Mouse (Mus musculus): ENCODE measurements around the gene Gm17660. TPM values are rescaled to one million over a fixed set of nuclear protein-coding genes. Genes with fewer than 3 reads are reported as not detected.
"Not testable (repeated sequence)": the region's sequence is repeated elsewhere in the genome, so short reads cannot be mapped to it uniquely, and the experiment has no call there.

Gm17660 gene
- polyA plus RNA-seq, 1 experiment = not detected

DNA sequence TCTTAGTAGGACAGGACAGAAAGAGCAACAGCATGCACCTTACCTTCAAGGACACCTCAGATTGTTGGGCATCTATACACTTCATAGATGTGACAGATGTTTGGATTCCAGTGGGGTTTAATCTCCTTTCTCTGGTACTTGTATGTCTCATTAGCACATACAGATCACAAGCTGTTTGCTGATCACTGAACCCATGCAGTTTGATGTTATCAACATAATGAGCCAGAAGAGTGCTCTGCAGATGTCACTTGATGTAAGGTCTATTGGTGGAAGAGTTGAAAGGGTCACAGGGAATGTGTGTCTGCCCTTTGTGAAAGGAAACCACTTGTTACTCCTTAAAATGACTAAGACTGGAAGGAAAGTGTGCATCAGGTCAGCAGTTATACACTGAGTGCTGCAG lies 42.3 kb downstream of the Gm17660 start:
- DNase-seq = no peak
- no peak overlapping the region for H3K27ac ChIP-seq (ENCODE audit: insufficient read depth, low read length)
- TF ChIP-seq CTCF (IDR thresholded peaks at IDR 0.05; ENCODE audit: borderline replicate concordance, insufficient read depth, low read depth, low read length) = no peak
- TF ChIP-seq POLR2A (IDR thresholded peaks at IDR 0.05; ENCODE audit: borderline replicate concordance, insufficient read depth, low read length) = no peak
- H3K4me1 ChIP-seq (ENCODE audit: control insufficient read depth, insufficient read depth, low read length) = no peaks in the 10 kb centered on the region
- no peak overlapping the region for H3K4me3 ChIP-seq (replicated peaks; ENCODE audit: insufficient read depth, low read depth, low read length)
- no peaks in the 10 kb centered on the region for H3K27me3 ChIP-seq (ENCODE audit: control insufficient read depth, insufficient read depth, low read length)

GRCm38 (mm10) chr5:104032434-104033097 lies 44.8 kb downstream of the Gm17660 start:
- no peak for DNase-seq
- no peak for TF ChIP-seq POLR2A (IDR thresholded peaks at IDR 0.05; ENCODE audit: borderline replicate concordance, insufficient read depth, low read length)
- no peak for TF ChIP-seq CTCF (IDR thresholded peaks at IDR 0.05; ENCODE audit: borderline replicate concordance, insufficient read depth, low read depth, low read length)
- 85% methylated on average over 2 of the region's 2 CpGs for WGBS
- Histone ChIP-seq H3K4me3 (replicated peaks; ENCODE audit: insufficient read depth, low read depth, low read length) (no peak overlapping the region), H3K27ac (ENCODE audit: insufficient read depth, low read length) (no peak overlapping the region), H3K27me3 (ENCODE audit: control insufficient read depth, insufficient read depth, low read length) (no peaks in the 10 kb centered on the region; the same call in 1 of the 2 replicates), H3K4me1 (ENCODE audit: control insufficient read depth, insufficient read depth, low read length) (no peaks in the 10 kb centered on the region)

DNA sequence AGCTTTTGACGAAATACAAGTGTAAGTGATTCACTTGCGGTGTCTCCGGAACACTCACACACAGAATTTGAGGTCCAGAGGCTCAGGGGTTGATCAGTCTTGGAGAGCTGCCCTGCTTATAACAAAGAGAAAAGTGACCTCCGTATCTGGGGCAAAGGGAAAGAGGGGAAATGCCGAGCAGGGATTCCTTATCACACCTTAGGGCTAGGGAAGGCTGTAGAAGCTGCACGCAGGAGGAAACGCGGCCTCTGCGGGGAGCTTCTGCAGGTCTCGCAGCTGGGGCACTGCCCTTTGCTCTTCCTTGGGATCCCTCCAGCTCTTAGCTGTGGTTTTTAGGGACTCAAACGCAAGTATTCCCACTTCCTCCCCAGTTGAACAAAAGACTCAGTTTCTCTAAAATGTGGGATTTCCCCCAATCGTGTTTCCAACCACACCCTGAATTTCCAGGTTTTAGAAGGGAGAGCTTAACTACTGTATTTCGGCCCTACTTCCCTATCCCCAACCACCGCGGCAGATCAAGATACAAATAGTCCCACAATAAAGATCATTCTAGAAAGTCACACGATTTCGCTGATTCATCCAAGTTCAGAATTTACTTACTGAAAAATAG lies 52.1 kb downstream of the Gm17660 start:
- TF ChIP-seq POLR2A (IDR thresholded peaks at IDR 0.05; ENCODE audit: borderline replicate concordance, insufficient read depth, low read length) (no peak), CTCF (IDR thresholded peaks at IDR 0.05; ENCODE audit: borderline replicate concordance, insufficient read depth, low read depth, low read length) (no peak)
- Histone ChIP-seq H3K4me1 (ENCODE audit: control insufficient read depth, insufficient read depth, low read length) (no peaks in the 10 kb centered on the region), H3K4me3 (replicated peaks; ENCODE audit: insufficient read depth, low read depth, low read length) (no peak overlapping the region), H3K27ac (ENCODE audit: insufficient read depth, low read length) (no peak overlapping the region), H3K27me3 (ENCODE audit: control insufficient read depth, insufficient read depth, low read length) (no peaks in the 10 kb centered on the region; the same call in 1 of the 2 replicates)
- WGBS = 58% methylated on average over 17 of the region's 17 CpGs
- DNase-seq = no peak

- Histone ChIP-seq H3K27me3 (ENCODE audit: control insufficient read depth, insufficient read depth, low read length) (no peaks in the 10 kb centered on the region; the same call in 1 of the 2 replicates), H3K4me3 (replicated peaks; ENCODE audit: insufficient read depth, low read depth, low read length) (no peak overlapping the region), H3K4me1 (ENCODE audit: control insufficient read depth, insufficient read depth, low read length) (no peaks in the 10 kb centered on the region), H3K27ac (ENCODE audit: insufficient read depth, low read length) (no peak overlapping the region)
- 76% methylated on average over 11 of the region's 11 CpGs for WGBS
- DNase-seq = no peak
- TF ChIP-seq CTCF (IDR thresholded peaks at IDR 0.05; ENCODE audit: borderline replicate concordance, insufficient read depth, low read depth, low read length) = no peak
- TF ChIP-seq POLR2A (IDR thresholded peaks at IDR 0.05; ENCODE audit: borderline replicate concordance, insufficient read depth, low read length) = no peak
Measured at GRCm38 (mm10) chr5:104024762-104025161, 52.6 kb downstream of the Gm17660 start.

DNA sequence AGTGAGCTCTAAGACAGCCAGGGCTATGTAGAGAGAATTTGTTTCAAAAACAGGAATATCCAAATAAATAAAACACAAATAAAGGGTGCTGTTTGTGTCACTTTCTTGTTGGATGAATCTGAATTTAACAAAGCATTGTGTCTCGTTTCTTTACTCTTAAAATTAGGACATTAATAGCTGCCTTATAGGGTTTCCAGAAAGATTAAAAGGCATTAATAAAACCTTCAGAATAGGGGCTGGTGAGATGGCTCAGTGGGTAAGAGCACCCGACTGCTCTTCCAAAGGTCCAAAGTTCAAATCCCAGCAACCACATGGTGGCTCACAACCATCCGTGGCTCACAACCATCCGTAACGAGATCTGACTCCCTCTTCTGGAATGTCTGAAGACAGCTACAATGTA lies 53.2 kb downstream of the Gm17660 start:
- not testable (repeated sequence) for DNase-seq; H3K4me3 ChIP-seq (replicated peaks; ENCODE audit: insufficient read depth, low read depth, low read length); H3K27ac ChIP-seq (ENCODE audit: insufficient read depth, low read length); H3K27me3 ChIP-seq (ENCODE audit: control insufficient read depth, insufficient read depth, low read length); H3K4me1 ChIP-seq (ENCODE audit: control insufficient read depth, insufficient read depth, low read length)
- 74% methylated on average over 5 of the region's 5 CpGs for WGBS

DNA sequence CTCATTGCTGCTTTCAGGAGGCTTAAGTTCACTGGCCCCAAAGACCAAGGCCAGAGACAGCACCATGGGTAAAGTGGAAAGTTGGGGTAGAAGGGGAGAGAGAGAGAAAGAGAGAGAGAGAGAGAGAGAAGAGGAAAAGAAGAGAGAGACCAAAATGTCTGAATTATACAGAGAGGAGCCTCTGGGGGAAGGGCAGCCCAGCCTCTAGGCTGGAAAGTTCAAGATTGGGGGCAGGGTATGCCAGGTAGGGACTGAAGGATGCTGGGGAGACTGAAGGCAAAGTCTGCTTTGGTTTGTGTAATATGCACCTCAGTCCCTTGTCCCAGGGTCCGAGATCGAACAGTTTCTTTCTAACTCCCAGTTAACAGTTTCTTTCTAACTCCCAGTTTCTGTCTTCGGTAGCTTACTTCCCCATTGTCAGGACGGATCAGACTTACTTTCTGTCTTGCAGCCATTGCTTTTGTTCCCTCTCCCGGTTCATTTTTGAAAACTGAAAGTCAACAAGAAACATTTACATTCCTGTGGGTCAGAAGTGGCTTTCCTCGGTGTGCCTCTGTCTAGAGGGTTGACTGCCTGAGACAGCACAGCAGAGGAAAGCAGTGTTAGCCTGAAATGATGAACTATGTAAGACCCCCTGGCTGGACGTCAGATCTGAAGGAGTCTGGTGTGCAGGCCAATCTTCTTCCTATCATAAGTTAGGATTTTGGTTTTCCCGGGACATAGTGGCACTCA lies 54.0 kb downstream of the Gm17660 start:
- WGBS = 87% methylated on average over 8 of the region's 8 CpGs
- no peaks in the 10 kb centered on the region; the same call in 1 of the 2 replicates for H3K4me1 ChIP-seq (ENCODE audit: control insufficient read depth, insufficient read depth, low read length)

GRCm38 (mm10) chr5:104022558-104022957 lies 54.9 kb downstream of the Gm17660 start:
- Histone ChIP-seq H3K27me3 (ENCODE audit: control insufficient read depth, insufficient read depth, low read length) (no peaks in the 10 kb centered on the region; the same call in 1 of the 2 replicates), H3K4me1 (ENCODE audit: control insufficient read depth, insufficient read depth, low read length) (no peaks in the 10 kb centered on the region; the same call in 1 of the 2 replicates), H3K4me3 (replicated peaks; ENCODE audit: insufficient read depth, low read depth, low read length) (no peak overlapping the region), H3K27ac (ENCODE audit: insufficient read depth, low read length) (no peak overlapping the region)
- DNase-seq = no peak
- 62% methylated on average over 5 of the region's 5 CpGs for WGBS
- TF ChIP-seq POLR2A (IDR thresholded peaks at IDR 0.05; ENCODE audit: borderline replicate concordance, insufficient read depth, low read length) (no peak), CTCF (IDR thresholded peaks at IDR 0.05; ENCODE audit: borderline replicate concordance, insufficient read depth, low read depth, low read length) (no peak)

More for the DNA sequence above, 54.0 kb downstream of the Gm17660 start:
- DNase-seq = no peak
- no peak for TF ChIP-seq POLR2A (IDR thresholded peaks at IDR 0.05; ENCODE audit: borderline replicate concordance, insufficient read depth, low read length)
- H3K4me3 ChIP-seq (replicated peaks; ENCODE audit: insufficient read depth, low read depth, low read length) = no peak overlapping the region
- H3K27me3 ChIP-seq (ENCODE audit: control insufficient read depth, insufficient read depth, low read length) = no peaks in the 10 kb centered on the region; the same call in 1 of the 2 replicates
- H3K27ac ChIP-seq (ENCODE audit: insufficient read depth, low read length) = no peak overlapping the region
